Mouse (Mus musculus) small intestine, adult 2 months (tissue): Measurements from ENCODE around the gene Miox. TPM values are rescaled to one million over a fixed set of nuclear protein-coding genes. Genes with fewer than 3 reads are reported as not detected.

Experiments
- H3K27ac ChIP-seq: fragments of 200-500 bp; 2 replicates; pipeline ENCODE4 v1.5.1; 2012; ENCODE audit warnings: low read depth, low read length, control low read depth, inconsistent platforms; ENCODE audit not compliant: insufficient read depth
- H3K27me3 ChIP-seq: fragments of 200-500 bp; 2 replicates; pipeline ENCODE4 v1.6.1; 2012; ENCODE audit warnings: mild to moderate bottlenecking, moderate library complexity, low read length, inconsistent platforms; ENCODE audit not compliant: control insufficient read depth, insufficient read depth
- H3K36me3 ChIP-seq: fragments of 200-500 bp; 2 replicates; pipeline ENCODE4 v1.6.1; 2012; ENCODE audit warnings: mild to moderate bottlenecking, low read length, control low read depth, inconsistent platforms; ENCODE audit not compliant: control insufficient read depth, insufficient read depth
- H3K4me1 ChIP-seq: fragments of 200-500 bp; 2 replicates; pipeline ENCODE4 v1.6.1; 2012; ENCODE audit warnings: low read length, inconsistent platforms, mixed read lengths; ENCODE audit not compliant: control insufficient read depth, insufficient read depth, insufficient read length
- H3K4me3 ChIP-seq: fragments of 200-500 bp; 2 replicates; pipeline ENCODE4 v1.5.1; 2012; ENCODE audit warnings: low read depth, mild to moderate bottlenecking, control low read depth, inconsistent platforms, low read length, moderate library complexity
- CTCF ChIP-seq: fragments of 200-500 bp; IDR thresholded peaks from 2 replicates; pipeline ENCODE4 v1.5.1; 2012; ENCODE audit warnings: low read depth, mild to moderate bottlenecking, control low read depth, inconsistent platforms, low read length, moderate library complexity, mixed read lengths; ENCODE audit not compliant: insufficient replicate concordance, insufficient read length; ENCODE audit errors: extremely low read depth
- POLR2A ChIP-seq: fragments of 200-500 bp; IDR thresholded peaks from 2 replicates; pipeline ENCODE4 v1.6.1; 2012; ENCODE audit warnings: low read depth, mild to moderate bottlenecking, control low read depth, inconsistent platforms, low read length, moderate library complexity
- WGBS: fragments of 180-500 bp; shearing (Covaris S2); methylation state at CpG from one replicate; pipeline ENCODE4 v1.1.7; 2018; 5-methylcytosine and 5-hydroxymethylcytosine counted together
- polyA plus RNA-seq: library from polyadenylated mRNA; depleted of rRNA; stranded (reverse); fragments of >200 nt; gene quantifications from 2 replicates; pipeline ENCODE4 v1.2.3, GENCODE M21; 2012

Gene Miox
- polyA plus RNA-seq, 1 experiment: 0.10 TPM

DNA sequence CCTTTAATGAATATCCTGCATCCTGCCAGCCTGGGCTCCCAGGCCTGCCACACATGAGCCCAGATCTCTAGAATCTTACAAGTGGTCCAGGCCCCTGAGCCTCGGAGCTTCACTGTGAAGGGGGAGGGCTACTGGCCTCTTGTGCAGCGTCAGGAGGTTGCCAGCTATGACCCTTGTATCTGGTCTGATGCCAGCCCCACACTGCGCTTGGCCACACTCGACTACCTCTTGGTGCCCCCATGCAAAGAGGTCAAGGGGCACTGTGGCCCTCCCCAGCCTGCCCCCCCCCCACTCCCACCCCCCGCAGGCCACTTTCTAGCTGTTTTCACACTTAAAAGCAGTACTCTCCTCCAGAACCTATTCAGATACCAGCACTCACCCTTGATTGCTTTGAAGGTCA is 7.8 kb upstream of the Miox start:
- Histone ChIP-seq H3K4me1 (peaks cover 8% of the 10 kb centered on the region), H3K4me3 (no peak overlapping the region), H3K27ac (no peak overlapping the region), H3K27me3 (peaks cover 9% of the 10 kb centered on the region; the same call in 1 of the 2 replicates), H3K36me3 (no peaks in the 10 kb centered on the region)
- WGBS: 73% methylated on average over 5 of the region's 5 CpGs
- TF ChIP-seq CTCF (no peak), POLR2A (no peak)

GRCm38 (mm10) chr15:89334774-89335537 is 758 bp downstream of the Miox start:
- Histone ChIP-seq H3K4me3 (no peak overlapping the region), H3K36me3 (no peaks in the 10 kb centered on the region), H3K27ac (no peak overlapping the region), H3K27me3 (no peaks in the 10 kb centered on the region; the same call in 1 of the 2 replicates), H3K4me1 (peaks cover 2% of the 10 kb centered on the region; the same call in 1 of the 2 replicates)
- TF ChIP-seq POLR2A (no peak), CTCF (no peak)
- 67% methylated on average over 17 of the region's 17 CpGs for WGBS

DNA sequence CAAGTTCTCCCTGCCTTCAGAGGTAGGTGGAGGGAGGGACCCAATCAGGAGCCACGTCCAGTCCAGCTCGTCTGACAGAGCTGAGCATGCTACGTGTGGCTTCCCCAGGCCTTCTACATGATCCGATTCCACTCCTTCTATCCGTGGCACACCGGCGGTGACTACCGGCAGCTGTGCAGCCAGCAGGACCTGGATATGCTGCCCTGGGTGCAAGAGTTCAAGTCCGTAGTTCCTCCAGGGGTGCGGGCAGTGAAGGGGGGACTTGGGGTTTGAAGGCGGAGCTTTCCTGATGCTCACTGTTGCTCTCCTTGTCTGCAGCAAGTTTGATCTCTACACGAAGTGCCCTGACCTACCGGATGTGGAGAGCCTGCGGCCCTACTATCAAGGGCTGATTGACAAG is 2.2 kb downstream of the Miox start:
- no peaks in the 10 kb centered on the region; the same call in 1 of the 2 replicates for H3K27me3 ChIP-seq
- no peak for TF ChIP-seq POLR2A
- no peak for TF ChIP-seq CTCF
- WGBS: 76% methylated on average over 14 of the region's 14 CpGs
- no peaks in the 10 kb centered on the region for H3K36me3 ChIP-seq
- H3K4me3 ChIP-seq: no peak overlapping the region
- H3K27ac ChIP-seq: no peak overlapping the region
- peaks cover 2% of the 10 kb centered on the region; the same call in 1 of the 2 replicates for H3K4me1 ChIP-seq

DNA sequence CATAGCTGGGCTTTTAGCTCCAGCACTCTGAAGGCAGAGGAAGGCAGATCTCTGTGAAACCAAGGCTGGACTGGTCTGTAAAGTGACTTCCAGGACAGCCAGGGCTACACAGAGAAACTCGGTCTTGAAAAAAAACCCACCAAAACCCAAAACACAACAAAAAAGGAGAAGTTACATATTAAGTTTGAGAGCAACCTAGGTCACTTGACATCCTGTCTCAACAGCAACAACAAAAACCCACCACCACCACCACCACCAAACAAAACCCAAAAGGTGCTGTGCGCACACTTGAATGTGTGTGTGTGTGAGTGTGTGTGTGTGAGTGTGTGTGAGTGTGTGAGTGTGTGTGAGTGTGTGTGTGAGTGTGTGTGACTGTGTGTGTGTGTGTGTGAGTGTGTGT is 5.5 kb downstream of the Miox start:
- Histone ChIP-seq H3K4me1 (peaks cover 2% of the 10 kb centered on the region; the same call in 1 of the 2 replicates), H3K27me3 (no peaks in the 10 kb centered on the region), H3K4me3 (no peak overlapping the region), H3K27ac (0 out of 2 replicates have a peak overlapping the region, but pooled peaks have one; percentile 3), H3K36me3 (no peaks in the 10 kb centered on the region)
- 72% methylated on average over 2 of the region's 2 CpGs for WGBS
- TF ChIP-seq POLR2A: no peak

DNA sequence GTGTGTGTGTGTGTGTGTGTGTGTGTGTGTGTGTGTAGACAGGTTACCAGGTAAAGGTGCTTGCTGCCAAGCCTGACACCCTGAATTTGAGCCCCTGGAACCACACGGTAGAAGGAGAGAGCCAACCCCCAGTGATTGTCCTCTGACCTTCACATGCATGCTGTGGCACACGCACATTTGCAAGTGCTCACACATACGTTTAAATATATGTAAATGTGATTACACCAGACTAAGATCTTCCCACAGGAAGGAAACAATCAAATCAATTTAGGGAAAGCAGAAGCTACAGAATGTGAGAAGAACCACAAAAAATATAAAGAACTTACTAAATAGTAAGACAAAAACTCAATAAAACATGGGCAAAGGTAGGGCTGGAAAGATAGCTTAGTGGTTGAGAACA is 5.9 kb downstream of the Miox start:
- H3K27me3 ChIP-seq: no peaks in the 10 kb centered on the region
- no peaks in the 10 kb centered on the region for H3K36me3 ChIP-seq
- 0 out of 2 replicates have a peak overlapping the region, but pooled peaks have one; percentile 3 for H3K27ac ChIP-seq
- peaks cover 2% of the 10 kb centered on the region; the same call in 1 of the 2 replicates for H3K4me1 ChIP-seq
- H3K4me3 ChIP-seq: no peak overlapping the region
- 56% methylated on average over 3 of the region's 3 CpGs for WGBS
- TF ChIP-seq POLR2A: no peak
- TF ChIP-seq CTCF: no peak

DNA sequence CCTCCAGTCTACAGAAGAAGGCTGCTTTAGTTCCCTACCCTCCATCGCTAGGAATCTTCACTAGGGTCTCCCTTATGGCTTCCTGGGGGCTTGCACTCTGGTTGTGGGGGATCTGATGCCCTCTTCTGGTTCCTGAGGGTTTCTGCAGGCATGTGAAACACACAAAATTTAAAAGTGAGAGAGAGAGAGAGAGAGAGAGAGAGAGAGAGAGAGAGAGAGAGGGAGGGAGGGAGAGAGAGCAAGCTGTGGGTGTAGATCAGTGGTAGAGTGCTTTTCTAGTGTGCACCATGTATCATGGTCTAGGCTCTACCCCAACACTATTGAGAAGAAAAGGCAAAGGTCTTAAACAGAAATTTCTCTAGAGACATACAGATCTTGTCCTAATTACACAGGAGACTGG is 7.5 kb downstream of the Miox start:
- Histone ChIP-seq H3K4me3 (no peak overlapping the region), H3K27ac (no peak overlapping the region), H3K4me1 (peaks cover 2% of the 10 kb centered on the region; the same call in 1 of the 2 replicates), H3K27me3 (no peaks in the 10 kb centered on the region), H3K36me3 (no peaks in the 10 kb centered on the region)
- TF ChIP-seq CTCF: no peak
- no peak for TF ChIP-seq POLR2A
- 57% methylated on average over 1 of the region's 1 CpGs for WGBS

GRCm38 (mm10) chr15:89343325-89343724 is 9.1 kb downstream of the Miox start:
- peaks cover 2% of the 10 kb centered on the region; the same call in 1 of the 2 replicates for H3K4me1 ChIP-seq
- WGBS: 74% methylated on average over 3 of the region's 3 CpGs
- H3K4me3 ChIP-seq: no peak overlapping the region
- H3K36me3 ChIP-seq: no peaks in the 10 kb centered on the region
- no peaks in the 10 kb centered on the region for H3K27me3 ChIP-seq
- H3K27ac ChIP-seq: no peak overlapping the region
- no peak for TF ChIP-seq POLR2A
- TF ChIP-seq CTCF: no peak

GRCm38 (mm10) chr15:89350447-89350846 is 16.2 kb downstream of the Miox start:
- TF ChIP-seq CTCF (no peak), POLR2A (no peak)
- Histone ChIP-seq H3K4me1 (peaks cover 5% of the 10 kb centered on the region), H3K27me3 (no peaks in the 10 kb centered on the region), H3K27ac (no peak overlapping the region), H3K4me3 (no peak overlapping the region), H3K36me3 (peaks cover 31% of the 10 kb centered on the region)
- WGBS: 86% methylated on average over 5 of the region's 5 CpGs
